Mouse (Mus musculus): ENCODE results near the gene Tcf20.

GRCm38 (mm10) chr15:82877309-82877708 is 110.4 kb downstream of the Tcf20 start:
- TF ChIP-seq CTCF (IDR thresholded peaks at IDR 0.05; ENCODE audit: extremely low read depth, insufficient read length, insufficient replicate concordance, low read depth, low read length) = no peak
- no peak for TF ChIP-seq POLR2A (IDR thresholded peaks at IDR 0.05; ENCODE audit: low read depth, low read length)

All from small intestine, adult 2 months (tissue).